Mouse (Mus musculus) adrenal gland, postnatal 36 days (tissue): ENCODE data around the gene Bivm. TPM values are rescaled to one million over a fixed set of nuclear protein-coding genes. Genes with fewer than 3 reads are reported as not detected.

Source experiments
- DNase-seq, 2 experiments: peaks; one replicate each; pipeline ENCODE4 v3.0.0; 2021; ENCODE audit warnings: mixed read lengths in 1 of 2
- long read RNA-seq, 2 experiments: library from polyadenylated mRNA; stranded (forward); transcript quantifications; one replicate each; pipeline ENCODE4 v2.0.0; 2021; ENCODE audit warnings: borderline sequencing depth in 2 of 2
- total RNA-seq, 2 experiments: library from RNA; stranded (reverse); gene quantifications; 2 replicates each; pipeline ENCODE4 v1.2.3; 2021

Bivm gene
- 10 to 100 TPM; 17.2 to 21.4 TPM for total RNA-seq
- long read RNA-seq, experiment 1, partial matches to known transcripts = 3 of 6 reads
- long read RNA-seq, experiment 1, other reads (novel, unspliced or antisense) = 3 of 6 reads
- long read RNA-seq, experiment 2, partial matches to known transcripts = 0 of 1 reads
- long read RNA-seq, experiment 2, other reads (novel, unspliced or antisense) = 1 of 1 reads

DNA sequence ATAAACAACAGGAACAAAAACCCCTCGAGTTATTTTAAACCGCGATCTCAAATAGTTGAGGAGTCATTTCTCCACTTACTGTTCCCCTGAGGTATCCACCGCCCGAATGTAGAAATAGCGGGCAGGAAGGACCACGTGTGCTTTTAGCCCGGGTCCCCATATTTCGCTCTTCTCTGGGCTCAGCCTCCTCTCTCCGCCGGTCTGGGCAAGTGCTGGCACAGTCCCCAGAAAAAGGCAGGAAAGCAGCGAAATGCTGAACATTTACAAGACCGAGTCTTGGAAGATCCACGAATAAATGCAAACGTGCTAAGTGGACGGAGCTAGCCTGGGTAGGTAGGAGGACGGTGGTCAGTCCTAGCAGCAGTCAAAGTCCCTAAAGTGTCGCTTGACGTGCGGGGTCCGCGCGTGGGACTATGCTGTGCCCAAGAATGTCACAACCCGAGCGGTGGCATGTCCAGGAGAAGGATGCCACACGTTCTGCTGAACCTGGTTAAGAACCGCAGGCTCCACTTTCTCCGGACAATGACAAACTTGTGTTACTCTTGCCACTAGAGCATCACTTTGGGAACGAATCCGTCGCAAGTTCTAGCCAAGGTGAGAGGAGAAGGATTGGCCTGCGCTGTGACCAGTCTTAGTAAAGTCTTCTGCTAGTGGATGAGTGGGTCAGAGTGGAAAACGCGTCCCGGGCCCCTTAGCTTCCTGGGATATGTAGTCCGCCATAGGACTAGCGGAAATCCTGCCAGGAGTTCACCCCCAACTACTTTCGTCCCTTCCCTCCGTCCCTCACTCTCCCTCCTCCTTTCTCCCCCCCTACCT lies at the start of gene Bivm, which contains the start of gene Kdelc1:
Bivm (plus strand) TSS at position 719 of the 816 bp plus-strand sequence.
Kdelc1 (minus strand) TSS at position 570 of the 816 bp plus-strand sequence.
- peak; percentile 88 to 89 for DNase-seq

DNA sequence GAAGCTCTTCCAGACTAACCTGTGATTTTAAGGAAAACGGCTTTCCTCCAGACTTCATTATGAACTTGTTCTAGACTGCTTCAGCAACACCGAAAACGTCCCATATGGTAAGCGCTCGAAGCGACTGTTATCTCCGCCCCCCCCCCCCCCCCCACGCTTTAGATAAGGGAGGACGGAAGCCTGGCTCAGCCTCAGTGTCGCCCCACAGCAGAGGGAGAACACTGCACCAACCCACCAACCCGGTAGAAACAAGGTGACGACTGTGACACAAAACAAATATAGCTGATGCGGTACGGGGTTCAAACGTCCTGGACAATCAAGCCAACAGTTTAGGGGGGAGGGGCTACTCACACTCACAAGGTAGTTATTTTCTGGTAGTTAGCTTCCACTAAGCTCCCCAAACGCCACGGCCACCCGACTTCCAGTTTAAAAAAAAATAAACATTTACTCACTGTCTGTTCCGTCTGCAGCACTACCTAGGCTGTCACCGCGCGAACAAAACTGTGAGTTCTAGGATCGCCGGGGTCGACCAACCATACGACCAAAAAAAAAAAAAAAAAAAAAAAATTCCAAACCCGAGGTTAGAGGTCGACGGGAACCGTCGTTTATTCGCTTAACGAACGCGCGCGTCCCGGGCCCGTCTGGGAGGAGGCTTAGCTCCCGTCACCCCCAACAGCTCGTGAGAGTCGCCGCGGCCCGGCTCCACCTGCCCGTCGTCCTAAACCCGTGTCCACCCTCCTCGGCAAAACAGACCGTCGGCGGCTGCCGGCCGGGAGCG lies 17.1 kb upstream of the Bivm start:
- peak; percentile 20 to 32 for DNase-seq

DNA sequence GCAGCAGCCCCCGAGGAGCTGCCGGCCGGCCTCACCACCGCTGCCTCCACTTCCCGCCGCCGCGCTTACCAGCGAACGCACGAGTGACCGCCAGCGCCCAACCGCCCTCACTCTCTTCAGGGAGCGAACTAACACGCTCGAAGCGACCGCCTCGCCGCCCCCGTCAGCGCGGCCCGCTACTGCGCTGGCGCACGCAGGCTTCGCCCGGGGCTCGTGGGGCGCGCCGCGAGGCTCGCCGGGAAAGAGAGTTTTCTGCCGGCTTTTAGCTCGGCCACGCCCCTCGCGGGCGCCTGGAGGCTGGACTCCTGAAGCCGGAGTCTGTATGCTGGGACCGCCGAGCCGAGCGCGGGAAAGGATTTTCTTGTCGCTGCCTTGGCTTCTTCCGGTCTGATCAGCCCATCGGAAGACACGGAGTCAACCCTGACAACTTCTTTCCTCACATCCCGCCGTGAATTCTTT lies 16.5 kb upstream of the Bivm start, which contains the start of gene Tex30:
Tex30 (minus strand) TSS at position 183 of the 459 bp plus-strand sequence.
- DNase-seq = peak; percentile 97

DNA sequence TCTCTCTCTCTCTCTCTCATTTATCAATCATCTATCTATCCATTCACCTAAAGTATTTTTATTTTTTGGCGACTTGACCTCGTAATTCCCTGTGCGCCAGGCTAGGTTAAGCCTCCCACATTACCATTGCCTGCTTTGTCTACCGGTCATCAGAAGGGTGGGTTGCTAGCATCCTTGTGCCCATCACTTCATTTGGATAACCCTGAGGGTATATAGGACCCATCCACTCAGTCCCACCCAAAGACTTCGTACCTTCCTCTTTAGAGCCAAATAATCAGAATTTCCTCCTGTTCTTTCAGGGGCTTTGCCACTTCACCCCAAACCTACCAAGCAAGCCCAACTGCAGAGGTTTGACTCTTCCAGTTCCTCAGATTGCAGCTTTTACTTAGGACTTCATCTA lies 15.8 kb upstream of the Bivm start:
- DNase-seq = no peak

DNA sequence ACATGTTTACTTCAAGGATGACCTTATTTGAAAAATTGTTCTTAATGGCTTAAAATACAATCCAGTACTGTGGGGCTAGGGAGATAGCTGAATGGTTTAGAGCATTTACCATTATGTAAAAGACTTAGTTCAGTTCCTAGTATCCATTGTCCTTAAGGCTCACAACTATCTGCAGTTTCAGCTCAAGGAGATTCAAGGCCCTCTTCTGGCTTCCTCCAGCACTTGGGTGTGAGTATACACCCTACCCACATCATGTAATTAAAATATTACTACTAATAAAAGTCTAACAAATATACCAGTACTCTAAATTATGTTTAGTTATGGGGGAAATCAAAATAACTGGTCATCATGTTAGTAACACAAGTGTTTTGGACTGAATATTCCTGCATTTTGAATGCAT lies 1.2 kb upstream of the Bivm start:
- no peak for DNase-seq

GRCm38 (mm10) chr1:44119201-44120073 lies 680 bp downstream of the Bivm start:
- DNase-seq = peak; percentile 89 to 90

DNA sequence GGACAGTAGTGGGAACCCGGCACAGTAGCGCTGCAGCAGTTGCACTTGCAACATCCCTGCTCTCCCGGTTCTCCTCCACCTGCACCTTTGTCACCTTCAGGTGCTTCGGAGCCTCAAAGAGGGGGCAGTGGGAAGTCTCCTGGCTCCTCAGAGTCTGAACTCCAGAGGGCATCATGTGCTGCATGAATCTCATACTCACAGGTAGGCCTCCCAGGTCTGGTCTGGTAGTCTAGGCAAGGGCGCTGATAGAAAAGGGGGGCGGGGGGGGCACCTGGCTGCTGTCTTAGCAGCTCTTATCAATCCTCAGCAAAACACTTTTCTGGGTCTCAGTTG lies 1.3 kb downstream of the Bivm start:
- no peak for DNase-seq

DNA sequence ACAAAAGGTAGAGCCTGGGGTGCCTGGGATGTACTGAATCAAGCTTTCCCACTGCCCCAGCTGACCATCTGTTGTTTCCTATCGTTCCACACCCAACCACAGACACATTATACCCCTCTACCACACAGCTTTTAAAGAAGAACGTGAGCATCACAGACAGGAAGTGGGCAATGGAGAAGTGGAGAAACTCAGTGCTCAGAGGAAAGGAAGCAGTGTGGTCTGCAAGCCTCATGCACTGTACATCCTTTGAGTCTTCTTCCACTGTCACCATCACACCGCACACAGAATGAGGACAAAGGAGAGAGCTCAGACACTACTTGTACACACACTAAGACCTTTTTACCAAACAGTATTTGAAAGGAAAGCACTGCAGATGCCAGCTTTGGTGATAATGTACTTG lies 3.5 kb downstream of the Bivm start:
- DNase-seq = no peak

- DNase-seq = no peak
Measured at GRCm38 (mm10) chr1:44125590-44125989, 6.8 kb downstream of the Bivm start.

GRCm38 (mm10) chr1:44129929-44130581 lies 11.3 kb downstream of the Bivm start:
- no peak for DNase-seq

DNA sequence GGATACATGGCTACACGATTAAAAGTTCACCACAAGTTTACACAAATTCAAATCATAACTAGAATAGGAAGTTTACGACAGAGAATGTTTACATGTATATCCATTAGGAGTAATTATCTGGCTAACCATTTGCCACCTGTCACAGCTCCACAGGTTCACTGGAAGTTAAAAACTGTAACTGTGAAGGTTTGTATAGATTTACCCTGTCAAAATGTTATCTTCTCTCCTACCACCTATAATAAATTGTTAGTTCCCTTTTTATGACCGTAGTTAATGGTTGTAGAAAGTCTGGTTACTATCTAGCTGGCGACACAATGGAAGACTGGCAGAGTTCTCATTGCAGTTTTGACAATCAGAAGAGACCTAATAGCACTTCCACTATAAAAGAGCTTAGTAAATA lies 21.5 kb downstream of the Bivm start:
- DNase-seq = no peak

- DNase-seq = no peak
Measured at GRCm38 (mm10) chr1:44142747-44143146, 24.0 kb downstream of the Bivm start.

GRCm38 (mm10) chr1:44147563-44148381 lies 29.0 kb downstream of the Bivm start, which contains the start of gene Ercc5:
Ercc5 (plus strand) TSS chr1:44147744.
- peak; percentile 90 to 92 for DNase-seq

DNA sequence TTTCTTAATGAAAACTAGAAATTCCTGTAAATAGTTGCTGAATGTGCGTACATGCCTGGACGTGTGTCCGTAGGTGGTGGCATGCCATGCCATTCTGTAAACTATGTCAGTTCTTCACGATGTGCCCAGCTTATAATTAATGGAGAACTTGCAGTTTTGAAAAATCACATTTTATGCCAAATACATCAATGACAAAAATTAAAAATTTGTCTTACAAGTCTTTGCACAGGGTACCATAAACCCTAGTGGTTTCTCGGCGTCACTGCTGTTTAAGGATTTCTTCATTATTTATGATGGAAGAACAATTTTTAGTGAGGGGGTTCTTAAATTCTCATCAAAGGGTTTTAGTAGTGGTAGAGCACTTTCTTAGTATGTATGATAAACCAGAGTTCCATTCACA lies 29.9 kb downstream of the Bivm start:
- no peak for DNase-seq

GRCm38 (mm10) chr1:44155287-44155686 lies 36.5 kb downstream of the Bivm start:
- DNase-seq = no peak

- no peak for DNase-seq
Measured at GRCm38 (mm10) chr1:44158317-44158716, 39.6 kb downstream of the Bivm start.

DNA sequence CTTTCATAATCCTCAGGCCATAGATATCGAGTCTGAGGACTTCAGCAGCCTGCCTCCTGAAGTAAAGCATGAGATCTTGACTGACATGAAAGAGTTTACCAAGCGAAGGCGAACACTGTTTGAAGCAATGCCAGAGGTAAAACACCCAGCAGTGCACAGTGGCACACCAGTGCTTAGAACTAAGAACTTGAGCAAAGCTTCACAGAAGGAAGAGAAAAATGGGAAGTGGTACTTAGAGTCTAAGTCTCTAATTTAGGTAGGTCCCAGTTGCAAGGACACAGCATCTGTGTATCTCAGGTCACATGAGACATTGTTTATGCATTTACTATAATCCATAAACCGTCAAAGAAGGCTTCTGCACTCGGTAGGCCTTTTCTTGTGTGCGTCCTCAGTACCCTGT lies 43.1 kb downstream of the Bivm start:
- DNase-seq = no peak

DNA sequence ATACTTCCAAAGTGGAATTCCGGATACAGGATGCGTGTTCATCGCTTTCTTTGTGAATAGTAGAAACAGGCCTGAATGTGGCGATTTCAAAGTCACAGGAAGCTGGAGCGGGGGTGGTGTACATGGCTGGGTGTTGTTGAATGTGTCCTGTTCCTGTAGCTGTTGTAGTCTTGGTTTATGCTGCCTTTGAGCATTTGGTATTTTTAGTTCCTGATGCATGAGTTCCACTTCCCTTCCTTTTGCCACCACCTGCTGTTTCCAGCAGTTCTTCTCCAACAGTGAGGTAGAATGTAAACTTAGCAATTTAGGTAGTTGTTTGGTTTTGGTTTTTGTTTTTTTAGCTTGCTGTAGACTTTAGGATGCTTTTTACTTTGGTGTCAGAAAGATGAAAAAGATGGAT lies 43.6 kb downstream of the Bivm start:
- DNase-seq = no peak

DNA sequence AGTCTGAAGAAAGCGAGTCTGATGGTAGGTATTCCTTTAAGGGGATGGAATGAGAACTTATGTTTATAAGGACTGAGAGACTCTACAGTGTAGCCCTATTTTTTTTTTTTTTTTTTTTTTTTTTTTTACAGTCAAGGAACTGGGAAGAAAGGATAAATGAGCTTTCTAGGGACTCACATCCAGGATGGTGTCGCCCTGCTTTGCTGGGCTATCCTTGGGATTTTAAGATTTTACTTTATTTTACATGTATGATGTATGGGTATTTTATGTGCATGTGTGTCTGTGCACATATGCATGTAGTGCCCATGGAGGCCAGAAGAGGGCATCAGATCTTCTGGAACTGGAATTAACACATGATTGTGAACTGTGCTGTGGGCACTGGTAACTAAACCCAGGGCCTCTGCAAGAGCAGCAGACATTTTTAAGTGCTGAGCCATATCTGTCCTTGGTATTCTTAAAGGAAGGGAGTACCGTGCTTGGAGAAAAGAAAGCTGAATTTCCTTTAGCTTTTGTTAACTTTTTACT lies 49.2 kb downstream of the Bivm start:
- DNase-seq = no peak

DNA sequence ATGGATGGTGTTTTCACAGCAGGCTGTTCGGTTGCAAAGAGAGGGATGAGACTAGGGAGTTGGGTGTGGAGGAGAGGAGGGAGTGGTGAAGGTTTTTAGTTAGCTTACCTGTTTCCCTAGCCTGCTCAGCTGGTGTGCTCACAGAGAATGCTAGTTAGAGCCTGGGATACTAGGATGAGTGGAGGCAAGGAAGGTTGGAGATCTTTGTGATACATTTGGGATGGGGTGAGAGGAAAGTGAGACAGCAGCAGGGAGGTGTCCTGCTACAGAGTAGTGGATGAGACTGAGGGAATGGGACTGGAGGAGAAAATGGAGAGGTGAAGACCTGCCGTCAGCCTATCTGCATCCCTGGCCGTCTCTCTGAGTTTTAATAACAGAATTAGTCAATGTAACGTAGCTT lies 53.9 kb downstream of the Bivm start:
- DNase-seq = no peak
